Mouse (Mus musculus) kidney, postnatal 14 days (tissue): ENCODE measurements at regions not wholly inside any gene's neighbourhood (a gene's known extent, or its start where the extent isn't known, plus 50 kb on each side); places are given as distances from the start of the nearest gene placed in this dataset.
A peak's percentile ranks its signal among the peaks of the same experiment; 100 is the strongest.

Experiments
- DNase-seq: peaks from one replicate; pipeline ENCODE4 v3.0.0; 2022; ENCODE audit warnings: mixed read lengths

DNA sequence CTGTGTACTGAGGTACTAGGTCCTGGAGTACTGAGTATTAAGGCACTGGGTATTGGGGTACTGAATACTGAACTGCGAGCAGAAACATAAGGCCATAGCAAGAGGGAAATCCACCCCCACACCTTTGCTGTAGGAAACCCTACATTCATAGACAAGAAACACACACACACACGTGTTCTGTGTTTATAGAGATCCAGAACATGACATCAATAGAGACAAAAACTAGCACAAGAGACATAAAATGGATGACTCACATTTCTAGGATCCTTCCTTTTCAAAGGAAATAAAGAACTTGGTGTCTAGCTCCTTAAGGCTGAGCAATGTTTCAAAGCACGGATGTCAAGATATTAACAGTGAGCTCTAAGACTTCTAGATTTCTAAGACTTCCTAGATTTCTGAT is 49.9 kb upstream of the Nepro start:
- no peak for DNase-seq

GRCm38 (mm10) chr16:44672422-44672819 is 51.7 kb upstream of the Nepro start:
- DNase-seq: no peak

GRCm38 (mm10) chr16:44671551-44672421 is 52.3 kb upstream of the Nepro start:
- no peak for DNase-seq

GRCm38 (mm10) chr16:44668061-44668460 is 56.0 kb upstream of the Nepro start:
- DNase-seq: no peak

- DNase-seq: no peak
Measured at GRCm38 (mm10) chr16:44667118-44667517, 57.0 kb upstream of the Nepro start.

GRCm38 (mm10) chr16:44666431-44666997 is 57.6 kb upstream of the Nepro start:
- DNase-seq: peak; percentile 30

GRCm38 (mm10) chr16:44665491-44665931 is 58.6 kb upstream of the Nepro start:
- peak; percentile 19 for DNase-seq

DNA sequence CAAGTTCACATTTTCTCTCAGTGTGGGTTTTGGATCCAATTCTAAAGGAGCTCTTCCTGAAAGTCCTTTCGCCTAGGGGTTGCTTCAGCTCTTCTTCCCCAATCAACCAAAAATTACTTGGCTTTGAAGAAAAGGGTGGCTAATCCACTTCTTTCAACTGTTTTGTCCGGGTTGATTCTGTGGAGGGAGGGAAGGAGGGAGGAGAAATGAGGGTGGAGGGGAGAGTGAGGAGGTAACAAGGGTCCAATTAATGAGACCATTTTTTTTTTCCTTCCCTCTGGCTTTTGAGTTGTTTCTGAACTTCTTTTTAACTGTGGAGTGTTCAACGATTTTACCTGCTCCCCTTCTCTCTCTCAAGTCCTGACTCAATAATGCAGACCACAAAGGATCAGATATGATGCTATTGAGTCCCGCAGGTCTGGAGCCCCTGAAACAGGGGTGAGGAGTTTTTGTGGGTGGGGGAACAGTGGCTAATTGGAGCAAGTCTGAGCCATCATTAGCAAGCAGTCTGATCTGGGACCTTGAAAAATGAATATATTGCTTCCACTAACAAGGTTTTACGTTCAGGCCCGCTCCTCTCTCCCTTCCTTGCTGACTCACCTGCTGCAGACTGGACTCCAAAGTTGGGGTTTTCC is 61.0 kb upstream of the Nepro start:
- no peak for DNase-seq

DNA sequence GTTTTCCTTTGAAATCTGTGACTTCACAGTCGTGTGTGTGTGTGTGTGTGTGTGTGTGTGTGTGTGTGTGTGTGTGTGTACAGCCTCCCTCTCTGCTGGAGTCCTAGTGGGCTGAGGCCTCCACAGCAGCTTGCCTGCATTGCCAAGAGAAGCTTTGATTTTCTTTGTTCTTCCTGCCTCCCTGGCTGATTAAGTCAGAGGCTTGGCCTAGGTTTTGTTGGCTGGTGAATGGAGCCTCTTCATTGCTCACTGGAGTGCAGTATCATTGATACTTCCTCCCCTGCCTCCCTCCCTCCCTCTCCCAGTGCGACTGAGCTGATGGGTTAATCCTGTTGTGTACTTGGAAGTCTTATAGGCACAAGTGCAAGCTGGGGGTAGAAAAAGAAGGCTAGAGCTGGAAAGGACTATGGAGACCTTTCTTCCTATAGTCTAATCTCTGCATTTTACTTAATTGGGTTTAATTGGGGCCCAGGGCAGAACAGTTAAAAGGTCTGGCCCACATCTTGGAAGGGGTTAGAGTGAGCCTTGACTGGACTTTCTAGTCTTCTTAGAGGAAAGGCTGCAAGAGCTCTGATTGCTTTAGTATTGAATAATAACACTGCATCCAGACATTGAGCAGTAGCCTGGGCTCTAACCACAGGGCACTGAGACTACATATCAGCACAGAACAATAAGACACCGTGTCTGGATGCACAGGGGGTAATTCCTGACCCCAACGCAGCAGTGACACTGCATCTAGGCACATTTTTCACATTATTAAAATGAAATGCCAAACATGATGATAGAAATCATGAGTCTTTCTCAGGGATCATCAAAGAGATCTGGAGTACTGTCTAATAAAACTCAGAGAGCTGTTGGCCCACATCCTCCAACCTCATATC is 62.9 kb upstream of the Nepro start:
- no peak for DNase-seq

DNA sequence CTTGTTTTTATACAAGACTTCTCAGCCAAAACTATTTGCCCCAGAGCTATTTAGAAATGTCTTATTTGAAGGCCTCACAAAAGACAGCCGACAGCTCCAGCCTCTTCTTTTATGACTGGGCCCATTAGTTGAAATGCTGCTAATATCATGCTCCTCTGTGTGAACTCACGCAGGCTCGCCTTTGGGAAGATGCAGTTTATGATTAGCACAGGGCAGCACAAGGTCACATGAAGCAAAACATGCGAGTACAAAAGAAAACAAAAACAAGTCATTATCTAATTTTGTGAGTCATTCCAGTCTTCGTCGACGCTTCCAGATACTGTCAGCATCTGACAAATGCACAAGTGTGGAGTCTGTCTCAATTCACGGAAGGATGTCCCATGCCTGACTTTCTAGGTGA is 65.8 kb upstream of the Nepro start:
- DNase-seq: peak; percentile 63

DNA sequence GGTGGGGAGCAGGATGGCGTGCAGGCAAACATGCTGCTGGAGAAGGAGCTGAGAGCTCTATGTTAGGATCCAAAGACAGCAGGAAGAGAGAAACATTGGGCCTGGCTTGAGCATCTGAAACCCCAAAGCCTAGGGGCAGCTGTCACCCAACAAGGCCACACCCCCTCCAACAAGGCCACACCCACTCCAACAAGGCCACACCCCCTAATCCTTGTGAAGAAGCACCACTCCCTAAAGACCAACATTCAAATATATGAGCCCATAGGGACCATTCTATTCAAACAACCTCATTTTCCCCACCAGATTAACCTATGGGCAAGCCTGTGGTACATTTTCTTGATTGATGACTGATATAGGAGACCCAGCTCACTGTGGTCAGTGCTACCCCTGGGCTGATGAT is 67.9 kb upstream of the Nepro start:
- no peak for DNase-seq

DNA sequence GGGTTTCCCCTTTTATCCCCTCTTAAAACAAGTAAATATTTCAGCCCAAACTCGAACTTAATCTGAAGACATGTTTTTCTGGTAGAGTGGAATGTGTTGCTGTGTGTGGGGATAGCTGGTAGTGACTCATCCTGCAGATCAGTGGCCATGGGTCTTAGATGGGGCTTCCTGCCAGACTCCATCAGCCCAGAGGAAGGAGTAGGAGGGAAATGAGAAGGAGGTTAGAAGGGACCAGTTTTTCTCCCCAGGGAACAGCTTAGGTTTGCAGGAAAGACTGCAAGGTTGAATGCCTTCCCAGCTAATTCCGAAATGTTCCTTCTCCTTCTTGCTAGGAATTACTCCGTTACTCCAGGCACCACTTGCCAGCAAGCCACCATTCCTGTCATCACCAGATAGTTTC is 68.8 kb upstream of the Nepro start:
- no peak for DNase-seq

GRCm38 (mm10) chr16:44648547-44649223 is 75.4 kb upstream of the Nepro start:
- DNase-seq: peak; percentile 27

DNA sequence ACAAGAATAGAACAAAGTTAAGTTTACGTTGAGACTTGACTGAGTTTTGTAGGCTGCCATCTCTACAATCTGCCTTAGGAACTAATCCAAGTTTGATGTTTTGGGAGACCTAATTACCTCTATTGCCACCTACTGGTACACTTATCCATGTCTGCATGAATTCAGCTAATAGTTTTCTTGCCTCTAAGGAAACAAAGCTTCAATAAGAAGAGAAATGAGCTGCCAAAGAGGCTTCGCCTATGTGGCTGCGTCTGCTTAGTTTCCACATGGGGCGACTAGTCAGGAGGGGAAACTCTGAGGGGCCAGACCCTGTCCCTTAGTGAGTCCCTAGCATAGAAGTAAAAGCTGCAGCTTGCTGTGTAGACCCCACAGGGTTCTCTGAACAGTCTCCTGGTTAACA is 80.1 kb upstream of the Nepro start:
- peak; percentile 46 for DNase-seq

- DNase-seq: no peak
Measured at GRCm38 (mm10) chr16:44637100-44637499, 78.4 kb upstream of the Boc start.

GRCm38 (mm10) chr16:44634486-44634885 is 75.8 kb upstream of the Boc start:
- no peak for DNase-seq

- no peak for DNase-seq
Measured at GRCm38 (mm10) chr16:44633059-44633667, 74.5 kb upstream of the Boc start.

DNA sequence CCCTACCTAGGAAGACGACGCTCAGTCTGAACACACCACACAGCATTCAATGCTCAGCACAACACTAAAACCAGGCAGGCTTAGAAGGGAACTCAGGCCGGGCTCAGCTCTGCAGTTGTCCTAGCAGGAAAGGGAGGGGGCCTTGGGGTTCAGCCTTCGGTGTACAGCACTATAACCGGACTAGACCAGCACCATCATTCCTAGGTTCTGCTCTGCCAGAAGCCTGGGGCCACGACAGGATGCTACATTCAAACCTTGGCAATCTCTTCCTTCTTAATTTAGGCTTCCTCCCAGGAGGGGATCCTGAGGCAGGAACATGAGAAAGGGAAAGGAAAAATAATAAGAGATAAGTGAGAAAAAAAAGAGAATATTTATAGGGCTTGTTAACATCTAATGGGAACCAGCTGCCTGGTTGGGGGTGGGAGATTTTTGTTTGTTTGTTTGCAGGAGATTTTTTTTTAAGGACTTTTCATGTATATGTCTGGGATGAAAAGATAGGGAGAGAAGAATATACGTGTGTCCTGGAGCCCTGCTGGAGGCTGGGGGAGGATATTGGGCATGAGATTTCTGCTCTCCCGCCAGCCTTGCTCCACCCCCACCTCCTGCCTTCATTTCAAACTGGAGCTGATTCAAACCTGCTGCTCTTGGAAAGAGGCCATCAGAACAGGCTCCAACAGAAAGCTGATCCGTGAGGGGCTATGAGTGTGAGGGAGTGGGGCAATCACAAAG is 73.8 kb upstream of the Boc start:
- peak; percentile 64 for DNase-seq

GRCm38 (mm10) chr16:44631357-44632053 is 72.8 kb upstream of the Boc start:
- no peak for DNase-seq

DNA sequence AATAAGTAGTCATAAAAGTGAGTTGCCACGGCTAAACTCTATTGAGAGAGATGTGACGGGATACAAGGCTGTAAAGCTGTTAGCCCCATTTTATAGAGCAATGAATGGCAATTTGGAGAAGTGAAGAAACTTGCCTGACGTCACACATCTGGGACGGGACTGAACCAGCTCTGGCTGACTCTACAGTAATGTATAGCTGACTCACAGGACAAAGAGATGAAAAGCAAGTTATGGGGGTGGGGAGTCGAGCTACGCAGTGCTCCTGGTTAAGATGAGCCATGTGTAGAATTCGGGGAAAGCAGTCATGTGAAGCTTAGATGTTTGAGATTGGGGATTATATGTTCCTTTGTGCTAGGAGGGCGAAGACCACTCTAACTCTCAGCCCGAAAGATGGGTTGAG is 72.2 kb upstream of the Boc start:
- no peak for DNase-seq

- DNase-seq: no peak
Measured at GRCm38 (mm10) chr16:44630426-44630825, 71.7 kb upstream of the Boc start.
